Mouse (Mus musculus) CD8-positive naive resting alpha-beta T cell, adult 2 months (primary cell): ENCODE data around the gene Skor1.
A peak's percentile ranks its signal among the peaks of the same experiment; 100 is the strongest.

Experiments used
- DNase-seq, 2 experiments: peaks; one replicate each; pipeline ENCODE4 v3.0.0; 2022; ENCODE audit warnings: low read depth in 2 of 2, low spot score in 2 of 2

Gene Skor1

DNA sequence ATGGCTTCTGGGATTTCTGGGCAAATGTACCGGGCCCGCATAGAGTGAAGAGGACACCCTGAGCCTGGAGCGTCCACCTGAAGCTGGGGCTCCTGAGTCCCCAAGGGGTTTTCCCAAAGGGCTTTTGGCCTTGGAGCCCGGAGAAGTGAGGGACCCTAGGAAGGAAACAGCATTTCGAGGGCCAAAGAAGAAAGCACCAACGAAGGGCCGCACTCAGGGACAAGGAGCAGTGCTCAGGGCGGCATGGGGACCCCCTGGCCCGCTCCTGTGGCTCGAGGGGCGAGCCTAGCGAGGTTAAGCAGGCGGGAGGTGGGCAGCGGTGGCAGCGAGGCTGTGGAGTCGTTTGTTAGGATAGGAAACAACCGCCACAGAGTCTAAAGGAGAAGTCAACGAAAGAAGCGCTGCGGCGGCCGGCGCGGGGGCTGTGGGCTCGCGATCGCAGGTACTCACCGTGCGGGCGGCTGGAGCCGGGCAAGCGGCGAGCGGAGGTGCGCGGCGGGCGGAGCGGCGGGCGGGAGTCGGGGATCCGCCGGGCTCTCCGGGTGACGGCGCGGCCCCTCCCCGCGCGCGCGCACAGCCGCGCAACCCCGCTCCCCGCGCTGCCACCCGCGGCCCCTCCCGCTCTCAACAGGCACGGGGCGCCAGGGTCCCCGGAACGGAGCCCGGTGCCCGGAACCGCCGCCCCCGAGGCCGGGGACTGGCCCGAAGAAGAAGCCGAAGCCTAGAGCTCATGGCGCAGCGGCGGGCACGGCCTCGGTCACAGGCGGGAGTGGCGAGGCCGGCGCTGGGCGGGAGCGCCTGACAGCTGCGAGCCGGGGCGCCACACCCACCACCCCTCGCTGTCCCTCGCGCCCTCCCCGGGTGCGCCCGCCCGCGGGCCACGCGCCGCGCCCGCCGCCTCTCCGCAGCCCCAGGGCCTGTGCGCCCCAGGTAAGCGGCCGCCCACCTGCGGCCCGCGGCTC lies at the start of gene Skor1:
TSS of gene Skor1 (minus strand) at position 552 of the 962 bp plus-strand sequence.
- no peak for DNase-seq

DNA sequence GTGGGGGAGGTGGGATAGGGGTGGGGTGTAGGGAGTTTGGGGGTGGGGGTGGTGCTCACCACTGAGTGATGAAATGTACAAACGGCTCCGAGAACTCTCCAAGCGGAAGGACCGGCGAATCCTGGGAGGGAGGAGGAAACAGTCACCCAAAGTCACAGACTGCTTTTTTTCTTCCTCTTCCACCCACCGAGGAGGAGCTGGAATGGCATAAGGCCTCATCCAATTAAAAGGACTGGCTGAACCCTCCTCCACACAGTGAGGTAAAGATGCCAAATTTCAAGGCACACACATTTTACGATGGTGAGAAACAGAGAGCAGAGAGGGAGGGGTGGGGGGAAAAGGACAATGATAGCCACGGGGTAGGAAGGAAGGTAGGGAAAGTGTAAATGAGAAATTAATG lies 48.5 kb upstream of the Skor1 start:
- DNase-seq: no peak

DNA sequence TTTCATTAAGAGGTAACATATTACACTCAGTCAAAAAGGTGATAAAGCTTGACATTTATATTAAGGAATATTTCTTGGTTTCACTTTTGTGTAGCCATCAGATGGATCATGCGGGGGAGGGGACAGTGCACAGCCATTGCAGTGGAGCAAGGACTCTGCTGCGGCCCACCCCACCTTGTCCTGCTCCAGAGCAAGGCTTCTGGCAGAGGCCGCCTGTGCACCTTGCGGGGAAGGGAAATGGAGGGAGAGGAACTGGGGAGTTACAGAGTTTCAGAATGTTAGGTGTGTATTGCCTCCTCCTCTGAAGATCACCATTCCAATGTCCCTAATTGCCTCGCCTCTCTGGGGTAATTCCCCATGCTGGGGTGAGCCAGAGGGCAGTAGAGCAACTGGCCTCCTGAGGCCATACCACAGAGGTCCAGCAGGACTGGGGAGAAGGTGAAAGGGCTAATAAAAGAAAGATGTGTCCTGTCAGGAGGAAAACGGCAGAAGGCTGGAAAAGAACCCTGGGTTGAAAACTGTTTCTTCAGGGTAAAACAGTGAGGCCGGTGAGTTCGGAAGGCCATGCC lies 47.4 kb upstream of the Skor1 start:
- no peak for DNase-seq

DNA sequence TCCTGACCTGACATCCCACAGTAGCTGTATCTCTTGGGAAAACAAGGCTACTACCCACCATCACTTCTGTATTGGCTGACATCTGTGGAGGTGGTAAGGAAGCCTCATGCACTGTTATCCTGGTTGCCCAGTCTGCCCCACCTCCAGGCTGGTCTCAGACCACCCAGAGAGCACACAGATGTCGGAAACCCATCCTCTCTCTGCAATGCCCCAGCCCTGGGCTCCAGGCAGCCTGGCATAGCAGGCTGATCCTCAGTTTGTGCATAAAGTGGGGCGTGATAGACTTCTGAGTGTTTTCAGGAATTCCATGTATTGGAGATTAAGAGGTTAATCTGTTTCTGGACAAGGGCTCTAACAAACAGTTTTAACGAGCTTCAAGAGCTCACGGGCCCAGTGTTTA lies 46.8 kb upstream of the Skor1 start:
- DNase-seq: no peak

DNA sequence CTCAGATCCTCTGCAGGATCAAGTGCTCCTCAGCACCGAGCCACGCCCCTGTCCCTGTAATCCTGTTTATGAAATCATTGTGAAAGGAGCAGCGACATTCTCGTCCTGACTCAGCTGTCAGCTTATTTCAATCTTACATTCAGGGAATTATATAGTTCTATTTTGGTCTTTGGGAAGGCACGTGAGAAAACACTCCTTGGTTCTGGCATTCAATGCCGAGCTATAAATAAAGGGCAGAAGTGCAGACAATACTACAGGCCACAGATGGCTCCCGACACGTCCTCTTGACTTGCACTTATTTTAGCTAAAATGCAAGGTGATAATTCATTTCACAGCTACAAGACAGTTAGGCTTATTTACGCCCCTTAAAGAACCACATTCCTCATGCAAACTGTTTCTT lies 46.0 kb upstream of the Skor1 start:
- no peak for DNase-seq

- DNase-seq: no peak
Observed at GRCm38 (mm10) chr9:63192809-63193208, 44.0 kb upstream of the Skor1 start.

DNA sequence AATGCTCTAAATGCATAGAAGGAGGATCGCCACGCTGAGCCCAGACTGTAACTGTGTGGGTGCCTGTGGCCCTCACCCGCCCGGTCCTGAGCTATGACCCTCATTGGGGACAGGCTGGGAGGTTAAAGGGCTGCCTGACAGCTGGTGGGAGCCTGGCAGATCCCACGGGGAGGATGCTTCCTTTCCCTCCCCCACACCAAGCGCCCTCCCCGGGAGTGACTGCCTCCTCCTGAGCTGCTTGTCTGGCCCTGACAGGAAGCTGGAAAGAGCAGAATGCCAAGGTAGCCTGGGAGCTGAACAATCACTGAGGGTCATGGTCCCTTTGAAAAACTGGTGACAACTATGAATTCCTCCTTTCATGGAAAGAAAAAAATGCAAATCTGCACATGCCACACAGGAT lies 38.5 kb upstream of the Skor1 start:
- no peak for DNase-seq

- DNase-seq: no peak
Observed at GRCm38 (mm10) chr9:63185249-63185648, 36.5 kb upstream of the Skor1 start.

- DNase-seq: no peak
Observed at GRCm38 (mm10) chr9:63183864-63184263, 35.1 kb upstream of the Skor1 start.

DNA sequence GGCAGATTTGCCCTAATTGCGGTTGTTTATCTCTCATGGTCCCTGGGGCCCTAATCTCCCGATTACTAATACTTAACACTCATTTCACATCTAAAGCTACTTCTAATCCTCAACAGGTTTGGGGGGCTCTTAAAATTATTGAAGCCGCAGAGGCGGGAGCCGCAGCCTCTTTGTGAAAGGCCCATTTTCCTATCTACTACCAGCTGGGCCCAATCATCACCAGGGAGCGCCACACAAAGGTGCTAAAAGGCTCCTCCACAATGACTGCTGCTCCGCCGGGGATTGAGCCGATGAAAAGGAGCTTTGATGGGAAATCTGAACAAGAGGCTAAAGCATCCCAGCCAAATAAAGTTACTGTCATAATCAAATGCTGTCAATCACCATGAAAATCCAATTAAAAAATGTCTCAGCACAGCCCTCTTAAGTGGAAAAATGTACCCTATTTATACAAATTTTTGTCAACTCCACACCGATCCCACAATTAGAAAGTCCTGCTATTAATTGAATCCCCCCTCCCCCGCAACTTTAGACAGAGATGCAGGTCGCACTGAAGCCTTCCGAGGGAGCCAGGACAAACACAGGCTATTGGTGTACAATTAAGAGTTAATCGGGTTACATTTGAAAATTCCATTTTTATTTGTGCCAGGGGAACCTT lies 33.7 kb upstream of the Skor1 start:
- no peak for DNase-seq

- DNase-seq: no peak
Observed at GRCm38 (mm10) chr9:63181337-63182178, 32.8 kb upstream of the Skor1 start.

DNA sequence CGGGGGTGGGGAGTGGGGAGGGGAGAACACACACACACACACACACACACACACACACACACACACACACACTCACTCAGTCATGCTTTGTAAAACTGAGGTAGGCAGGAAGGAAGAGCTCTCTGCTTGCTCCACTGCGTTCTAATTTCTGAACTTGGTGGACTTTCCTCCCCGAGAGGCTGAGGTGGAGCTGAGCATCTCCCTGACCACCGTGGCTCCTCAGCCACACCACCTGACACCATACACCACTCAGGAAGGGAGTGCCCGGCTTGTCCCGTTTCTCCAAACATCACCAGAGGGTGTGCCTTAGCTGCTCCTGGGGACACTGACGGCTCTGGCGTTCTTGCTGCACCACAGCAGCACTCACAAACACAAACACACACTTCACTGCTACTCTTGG lies 29.5 kb upstream of the Skor1 start:
- DNase-seq: no peak

- DNase-seq: peak in 1 of 2 experiments; percentile 30
Observed at GRCm38 (mm10) chr9:63174001-63174721, 25.4 kb upstream of the Skor1 start.

- DNase-seq: no peak
Observed at GRCm38 (mm10) chr9:63171951-63172350, 23.2 kb upstream of the Skor1 start.

GRCm38 (mm10) chr9:63169127-63169526 lies 20.4 kb upstream of the Skor1 start:
- no peak for DNase-seq

DNA sequence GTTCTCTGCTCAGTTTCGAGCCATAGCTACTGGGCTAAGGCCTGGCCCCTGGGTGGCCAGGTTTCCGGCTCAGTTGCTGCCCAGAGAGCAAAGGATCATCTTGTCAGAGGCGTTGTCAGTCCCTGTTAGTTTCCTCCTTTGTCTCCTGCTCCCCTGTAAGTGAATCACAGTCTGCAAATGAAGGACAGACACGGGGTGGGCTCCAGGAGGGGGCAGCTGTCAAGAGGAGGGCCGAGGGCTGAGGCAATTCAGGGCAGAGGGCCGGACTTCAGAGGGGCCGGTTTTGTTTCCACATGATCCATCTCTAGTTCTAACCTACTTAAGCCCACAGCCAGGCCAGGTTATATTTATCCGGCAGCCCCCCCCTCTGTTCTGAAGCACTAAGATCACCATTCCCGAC lies 16.3 kb upstream of the Skor1 start:
- no peak for DNase-seq

- no peak for DNase-seq
Observed at GRCm38 (mm10) chr9:63163756-63164155, 15.0 kb upstream of the Skor1 start.

DNA sequence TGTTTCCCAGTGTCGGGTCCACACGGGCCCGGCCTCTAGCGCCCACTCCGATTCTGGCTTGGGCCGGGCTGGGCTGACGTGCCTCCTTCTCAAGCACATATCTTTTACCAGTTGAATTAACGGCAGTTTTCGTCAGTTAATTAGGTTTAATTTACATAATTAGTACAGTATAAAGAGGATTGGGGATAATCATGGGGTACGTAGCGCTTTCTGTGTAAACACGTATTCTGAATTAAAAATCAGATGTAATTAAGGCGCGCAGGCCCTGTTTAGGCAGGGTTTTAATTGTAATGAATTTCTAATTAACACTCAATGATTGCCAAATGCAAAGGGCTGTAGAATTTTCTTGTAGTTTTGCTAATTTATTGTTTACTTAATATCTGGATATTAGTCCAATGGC lies 3.2 kb upstream of the Skor1 start:
- DNase-seq: no peak

DNA sequence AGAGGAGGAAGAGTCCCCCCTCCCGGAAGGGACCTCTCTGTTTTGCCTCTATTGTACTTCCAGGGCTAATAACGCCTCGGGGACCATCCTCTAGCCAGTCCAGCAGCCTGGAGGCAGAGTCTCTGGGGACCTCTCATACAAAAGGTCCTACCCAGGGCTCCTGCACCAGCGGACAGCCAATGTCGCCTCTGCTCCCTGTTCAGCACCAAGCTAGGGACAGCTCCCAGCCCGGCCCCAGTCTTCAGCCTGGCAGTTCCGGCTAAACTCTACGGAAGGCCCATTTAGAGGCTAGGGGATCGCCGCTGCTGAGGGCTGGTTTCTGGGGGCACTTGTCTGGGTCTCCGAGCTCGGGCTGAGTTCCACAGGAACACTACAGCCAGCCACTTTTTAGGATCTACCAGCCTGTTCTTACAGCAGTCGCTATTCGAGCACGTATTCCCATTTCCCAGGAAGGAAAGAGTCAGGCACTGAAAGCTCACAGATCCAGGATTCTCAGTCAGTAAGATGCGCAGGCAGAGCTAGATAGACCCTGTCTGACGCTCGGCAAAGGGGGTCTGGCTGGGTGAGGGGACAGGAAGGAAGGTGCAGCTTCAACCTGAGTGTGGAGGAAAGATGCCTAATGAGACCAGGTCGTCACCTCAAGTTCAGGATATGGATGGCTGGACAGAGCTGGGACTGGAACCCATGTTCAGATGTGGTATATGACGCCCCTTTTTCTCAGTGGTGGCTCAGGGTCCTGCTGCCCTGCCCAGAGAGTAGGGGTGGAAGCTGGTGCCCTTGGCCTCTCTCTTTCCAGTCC lies 2.5 kb upstream of the Skor1 start:
- DNase-seq: no peak
